Mouse (Mus musculus) midbrain, embryonic 11.5 days (tissue): Measurements from ENCODE around the gene Sccpdh. TPM values are rescaled to one million over a fixed set of nuclear protein-coding genes. Genes with fewer than 3 reads are reported as not detected.

Source experiments
- ATAC-seq: fragments of 200-750 bp; cut with Nextera tagmentation; 2 replicates; pipeline ENCODE4 v1.8.0; 2017; ENCODE audit warnings: moderate TSS enrichment, moderate library complexity; ENCODE audit not compliant: low FRiP score
- DNase-seq: peaks from one replicate; pipeline ENCODE4 v3.0.0; 2015; ENCODE audit warnings: low spot score; ENCODE audit errors: missing footprints
- H3K27ac ChIP-seq: fragments of 300-500 bp; sonication (generic); 2 replicates; pipeline ENCODE4 v1.5.1; 2014; ENCODE audit warnings: low read depth, low read length
- H3K27me3 ChIP-seq: fragments of 300-500 bp; sonication (generic); 2 replicates; pipeline ENCODE4 v1.6.1; 2014; ENCODE audit warnings: mild to moderate bottlenecking, low read length, moderate library complexity, mixed read lengths; ENCODE audit not compliant: control insufficient read depth, insufficient read depth
- H3K36me3 ChIP-seq: fragments of 300-500 bp; sonication (generic); 2 replicates; pipeline ENCODE4 v1.6.1; 2014; ENCODE audit warnings: mild to moderate bottlenecking, low read length, moderate library complexity, mixed read lengths; ENCODE audit not compliant: control insufficient read depth, insufficient read depth
- H3K4me1 ChIP-seq: fragments of 300-500 bp; sonication (generic); 2 replicates; pipeline ENCODE4 v1.6.1; 2014; ENCODE audit warnings: low read length; ENCODE audit not compliant: control insufficient read depth, insufficient read depth
- H3K4me2 ChIP-seq: fragments of 300-500 bp; sonication (generic); 2 replicates; pipeline ENCODE4 v1.6.1; 2014; ENCODE audit warnings: mild to moderate bottlenecking, moderate library complexity
- H3K4me3 ChIP-seq: fragments of 300-500 bp; sonication (generic); 2 replicates; pipeline ENCODE4 v1.5.1; 2014; ENCODE audit warnings: low read depth, low read length
- H3K9ac ChIP-seq: fragments of 300-500 bp; sonication (generic); 2 replicates; pipeline ENCODE4 v1.6.1; 2014; ENCODE audit warnings: low read length
- H3K9me3 ChIP-seq: fragments of 300-500 bp; sonication (generic); 2 replicates; pipeline ENCODE4 v1.6.1; 2016; ENCODE audit warnings: low read length; ENCODE audit not compliant: control insufficient read depth
- WGBS: fragments of 180-500 bp; shearing (Covaris S2); extraction: QIAGEN DNeasy Blood & Tissue Kit; methylation state at CpG from one replicate; pipeline ENCODE4 v1.1.7; 2014; 5-methylcytosine and 5-hydroxymethylcytosine counted together
- polyA plus RNA-seq: library from polyadenylated mRNA; unstranded; fragments of >200 nt; fragmentation: Nextera tagmentation; extraction: Ambion mirVana; gene quantifications from 2 replicates; pipeline ENCODE4 v1.2.1, GENCODE M21; 2014

Gene Sccpdh
- polyA plus RNA-seq, 1 experiment from 2014 or later: 95.6 TPM

- no peak overlapping the region for H3K4me2 ChIP-seq
- ATAC-seq (no peak), DNase-seq (no peak)
- WGBS: 88% methylated on average over 3 of the region's 3 CpGs
- H3K9me3 ChIP-seq: no peaks in the 10 kb centered on the region
- no peaks in the 10 kb centered on the region for H3K27me3 ChIP-seq
- H3K36me3 ChIP-seq: no peaks in the 10 kb centered on the region
- H3K9ac ChIP-seq: no peak overlapping the region
- H3K4me1 ChIP-seq: no peaks in the 10 kb centered on the region
- H3K4me3 ChIP-seq: no peak overlapping the region
- H3K27ac ChIP-seq: no peak overlapping the region
These were observed 68.5 kb downstream of the Sccpdh start for GRCm38 (mm10) chr1:179736483-179736882.

Other genes with a start within 250 kb of the Sccpdh start
- 13.1 and 15.9 TPM in 2 replicates for gene Smyd3, start 150.2 kb upstream of the Sccpdh start, polyA plus RNA-seq
- 27.1 and 30.7 TPM in 2 replicates for gene Tfb2m, start 121.9 kb upstream of the Sccpdh start, polyA plus RNA-seq
- gene Cnst, start 121.8 kb upstream of the Sccpdh start, polyA plus RNA-seq: 22.6 and 25.1 TPM in 2 replicates
- gene Kif28, start 77.1 kb downstream of the Sccpdh start, polyA plus RNA-seq: not detected in 2 replicates
- gene Gm10518, start 135.2 kb downstream of the Sccpdh start, polyA plus RNA-seq: 0.20 and 0.30 TPM in 2 replicates
- gene Ahctf1, start 135.5 kb downstream of the Sccpdh start, polyA plus RNA-seq: 32.9 and 35.1 TPM in 2 replicates